Mouse (Mus musculus) ES-Bruce4 (cell line): ENCODE measurements around the gene Bcl2l13.

Experiments used
- CTCF ChIP-seq: IDR thresholded peaks from one replicate; pipeline ENCODE4 v1.8.1; 2011; ENCODE audit warnings: low read depth, low read length
- POLR2A ChIP-seq: IDR thresholded peaks from one replicate; pipeline ENCODE4 v1.8.1; 2011; ENCODE audit warnings: low read length; ENCODE audit not compliant: insufficient read depth

DNA sequence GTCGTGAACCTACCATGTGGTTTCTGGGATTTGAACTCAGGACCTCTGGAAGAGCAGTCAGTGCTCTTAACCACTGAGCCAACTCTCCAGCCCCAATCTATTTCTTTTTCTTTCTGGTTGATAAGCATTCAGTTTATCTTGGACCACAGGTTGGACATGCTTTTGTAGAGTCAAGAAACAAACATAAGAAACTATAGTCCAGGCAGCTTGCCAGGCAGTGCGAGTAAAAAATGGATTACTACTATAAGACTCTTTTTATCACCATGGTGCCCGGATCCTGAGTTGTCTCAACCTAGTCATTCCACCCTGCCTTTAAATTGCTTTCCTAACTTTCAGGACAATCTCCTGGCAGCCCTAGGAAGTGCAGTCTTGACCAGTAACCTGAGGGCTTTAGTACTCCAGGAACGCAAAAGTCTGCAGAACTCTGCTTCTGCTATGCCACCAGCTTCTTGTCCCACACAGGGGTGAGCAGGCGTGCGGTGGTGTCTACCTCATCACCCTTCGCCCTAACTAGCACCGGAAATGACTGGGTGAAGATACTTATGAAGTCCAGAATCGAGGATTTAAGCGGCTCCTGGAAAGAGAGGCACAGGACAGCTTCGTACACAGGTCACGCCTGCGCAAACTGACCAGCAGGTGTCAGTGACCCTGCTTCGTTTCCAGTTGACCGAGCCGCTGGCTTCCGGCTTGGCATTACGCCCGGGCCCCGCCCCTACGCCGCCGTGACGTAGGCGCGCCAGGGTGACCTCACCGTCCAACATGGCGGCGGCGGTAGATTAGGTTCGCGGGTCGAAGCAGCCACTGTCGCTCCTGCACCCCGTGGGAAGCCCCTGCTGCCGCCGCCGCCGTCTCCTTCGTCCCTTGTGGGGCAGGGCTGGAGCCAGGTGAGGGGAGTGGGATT is at the start of gene Bcl2l13:
- TF ChIP-seq CTCF: peak; percentile 49
- peak; percentile 95 for TF ChIP-seq POLR2A
